Mouse (Mus musculus) heart, adult 2 months (tissue): Measurements from ENCODE around the gene Usp39. TPM values are rescaled to one million over a fixed set of nuclear protein-coding genes. Genes with fewer than 3 reads are reported as not detected.

ENCODE experiments used
- DNase-seq, 2 experiments: peaks; one replicate each; pipeline ENCODE4 v3.0.0; 2021
- H3K27ac ChIP-seq: fragments of 200-600 bp; 2 replicates; pipeline ENCODE4 v1.8.1; 2022
- H3K27me3 ChIP-seq: fragments of 200-500 bp; 2 replicates; pipeline ENCODE4 v1.6.1; 2012; ENCODE audit warnings: mild to moderate bottlenecking, low read length, inconsistent platforms, mixed read lengths; ENCODE audit not compliant: control insufficient read depth, insufficient read depth
- H3K36me3 ChIP-seq: fragments of 200-500 bp; 2 replicates; pipeline ENCODE4 v1.6.1; 2012; ENCODE audit warnings: low read length, inconsistent platforms; ENCODE audit not compliant: control insufficient read depth, insufficient read depth
- H3K4me1 ChIP-seq: fragments of 200-500 bp; 2 replicates; pipeline ENCODE4 v1.6.1; 2011; ENCODE audit warnings: low read length; ENCODE audit not compliant: control insufficient read depth, insufficient read depth
- H3K4me3 ChIP-seq: fragments of 200-600 bp; 2 replicates; pipeline ENCODE4 v1.8.1; 2022
- H3K79me2 ChIP-seq: fragments of 200-500 bp; replicated peaks from 2 replicates; pipeline ENCODE4 v1.6.1; 2012; ENCODE audit warnings: mild to moderate bottlenecking, inconsistent platforms, low read length, moderate library complexity, mixed read lengths; ENCODE audit not compliant: control insufficient read depth, insufficient read depth
- H3K9ac ChIP-seq: fragments of 200-500 bp; 2 replicates; pipeline ENCODE4 v1.6.1; 2012; ENCODE audit warnings: low read depth, mild to moderate bottlenecking, control low read depth, inconsistent platforms, low read length, mixed read lengths
- CTCF ChIP-seq: fragments of 200-600 bp; IDR thresholded peaks from 2 replicates; pipeline ENCODE4 v1.8.1; 2022; ENCODE audit warnings: antibody characterized with exemption, mild to moderate bottlenecking, moderate library complexity
- EP300 ChIP-seq: fragments of 200-500 bp; IDR thresholded peaks from 2 replicates; pipeline ENCODE4 v1.6.1; 2011; ENCODE audit warnings: low read depth, low read length, control low read depth; ENCODE audit not compliant: insufficient read depth
- POLR2A ChIP-seq: fragments of 200-500 bp; IDR thresholded peaks from 2 replicates; pipeline ENCODE4 v1.6.1; 2011; ENCODE audit warnings: mild to moderate bottlenecking, low read depth, low read length, control low read depth; ENCODE audit not compliant: insufficient read depth
- WGBS: fragments of 180-500 bp; shearing (Covaris S2); methylation state at CpG from one replicate; pipeline ENCODE4 v1.1.7; 2018; 5-methylcytosine and 5-hydroxymethylcytosine counted together
- intact Hi-C: fragments of 180-260 bp; cut with DNase I; formaldehyde crosslinking; loops from one replicate; pipeline ENCODE4 v1.15.1; 2025
- polyA plus RNA-seq: library from polyadenylated mRNA; depleted of rRNA; stranded (reverse); fragments of >200 nt; gene quantifications from 2 replicates; pipeline ENCODE4 v1.2.3, GENCODE M21; 2012
- total RNA-seq, 2 experiments: library from RNA; stranded (reverse); gene quantifications; 2 replicates each; pipeline ENCODE4 v1.2.3; 2021

The Usp39 gene
- total and polyA plus RNA-seq, 3 experiments, result 11.4 to 17.7 (median 14.9) TPM

DNA sequence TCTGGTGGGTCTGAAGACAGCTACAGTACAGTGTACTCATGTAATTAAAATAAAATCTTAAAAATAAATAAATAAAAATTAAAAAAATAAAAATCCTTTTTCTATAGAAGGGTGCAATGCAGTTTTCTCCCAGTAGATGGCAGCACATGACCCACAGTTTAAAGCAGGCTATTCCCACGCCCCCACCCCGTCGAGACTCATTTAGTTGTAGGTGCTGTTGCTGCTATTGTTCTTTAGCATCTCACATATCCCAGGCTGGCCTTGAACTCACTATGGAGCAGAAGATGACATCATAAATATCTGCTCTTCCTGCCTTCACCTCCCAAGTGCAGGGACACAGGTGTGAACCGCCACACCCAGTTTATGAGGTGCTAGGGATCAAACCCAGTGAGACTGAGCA is 61.1 kb downstream of the Usp39 start:
- H3K27ac ChIP-seq, result no peak overlapping the region
- H3K79me2 ChIP-seq, result no peaks in the 10 kb centered on the region
- TF ChIP-seq POLR2A, result no peak
- TF ChIP-seq CTCF, result peak; percentile 93
- no peaks in the 10 kb centered on the region for H3K36me3 ChIP-seq
- H3K9ac ChIP-seq, result no peak overlapping the region
- DNase-seq, result no peak
- H3K27me3 ChIP-seq, result no peaks in the 10 kb centered on the region
- 20% methylated on average over 4 of the region's 4 CpGs for WGBS
- no peak overlapping the region for H3K4me3 ChIP-seq
- intact Hi-C loops, result loop anchor here (2.0 to 5.0 kb wide), 2 partner anchors 35 to 123 kb away; no protein-coding TSS in a partner anchor
- H3K4me1 ChIP-seq, result peaks cover 3% of the 10 kb centered on the region

DNA sequence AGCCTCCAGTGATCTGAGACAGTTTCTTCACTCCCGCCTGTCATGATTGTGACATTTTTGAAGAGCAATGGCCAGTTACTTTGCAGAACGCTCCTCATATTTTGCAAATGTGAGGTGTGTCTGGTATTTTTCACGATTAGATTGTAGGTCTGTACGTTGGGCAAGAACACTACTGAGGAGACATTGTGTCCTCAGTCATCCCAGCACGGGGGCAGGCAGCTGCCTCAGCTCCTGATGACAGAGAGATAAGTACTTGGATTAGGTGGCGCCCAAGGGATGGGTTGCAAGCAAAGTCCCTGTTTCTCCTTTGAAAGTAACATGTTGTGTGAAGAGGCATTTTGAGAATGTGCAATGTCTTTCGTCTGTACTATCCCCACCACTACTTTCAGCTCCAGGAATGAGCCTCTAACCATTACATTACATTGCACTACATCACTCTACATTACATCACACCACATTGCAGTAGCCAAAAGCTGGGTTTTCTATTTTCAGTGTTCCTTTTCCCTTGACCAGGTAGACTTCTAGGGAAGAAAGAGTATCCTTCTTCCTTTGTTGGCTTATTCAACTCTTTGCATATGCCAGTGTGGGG is 64.5 kb downstream of the Usp39 start:
- DNase-seq, result no peak
- H3K4me3 ChIP-seq, result no peak overlapping the region
- WGBS, result 64% methylated on average over 7 of the region's 7 CpGs
- H3K79me2 ChIP-seq, result no peaks in the 10 kb centered on the region
- TF ChIP-seq POLR2A (no peak), CTCF (no peak), EP300 (no peak)
- H3K27ac ChIP-seq, result no peak overlapping the region
- peaks cover 7% of the 10 kb centered on the region for H3K36me3 ChIP-seq
- no peak overlapping the region for H3K9ac ChIP-seq
- no peaks in the 10 kb centered on the region for H3K27me3 ChIP-seq
- peaks cover 22% of the 10 kb centered on the region for H3K4me1 ChIP-seq
- intact Hi-C loops, result loop anchor here (5.0 kb wide), 1 partner anchor 127 kb away; no protein-coding TSS in a partner anchor

DNA sequence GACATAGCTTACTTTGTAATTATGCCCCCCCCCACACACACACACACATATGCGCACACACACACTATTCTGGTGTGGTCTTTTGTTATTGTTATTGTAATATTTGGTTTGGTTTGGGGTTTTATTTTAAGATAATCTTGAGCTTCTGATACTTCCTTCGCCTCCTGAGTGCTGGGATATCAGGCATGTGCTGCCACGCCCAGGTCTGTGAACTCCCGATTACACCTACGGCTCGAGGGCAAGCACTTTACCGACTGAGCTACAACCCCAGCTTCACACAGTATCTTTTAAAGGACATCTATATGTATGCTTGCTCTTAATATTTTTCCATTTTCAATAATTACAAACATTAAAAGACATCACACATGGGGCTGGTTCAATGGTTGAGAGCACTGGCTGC is 65.5 kb downstream of the Usp39 start:
- H3K36me3 ChIP-seq, result peaks cover 7% of the 10 kb centered on the region
- no peaks in the 10 kb centered on the region for H3K27me3 ChIP-seq
- DNase-seq, result no peak
- H3K4me1 ChIP-seq, result peaks cover 21% of the 10 kb centered on the region
- intact Hi-C loops, result no loop called here
- H3K79me2 ChIP-seq, result no peaks in the 10 kb centered on the region
- H3K27ac ChIP-seq, result 0 out of 2 replicates have a peak overlapping the region, but pooled peaks have one; percentile 6
- no peak overlapping the region for H3K9ac ChIP-seq
- H3K4me3 ChIP-seq, result no peak overlapping the region
- no peak for TF ChIP-seq EP300
- no peak for TF ChIP-seq CTCF
- no peak for TF ChIP-seq POLR2A
- 58% methylated on average over 7 of the region's 7 CpGs for WGBS

DNA sequence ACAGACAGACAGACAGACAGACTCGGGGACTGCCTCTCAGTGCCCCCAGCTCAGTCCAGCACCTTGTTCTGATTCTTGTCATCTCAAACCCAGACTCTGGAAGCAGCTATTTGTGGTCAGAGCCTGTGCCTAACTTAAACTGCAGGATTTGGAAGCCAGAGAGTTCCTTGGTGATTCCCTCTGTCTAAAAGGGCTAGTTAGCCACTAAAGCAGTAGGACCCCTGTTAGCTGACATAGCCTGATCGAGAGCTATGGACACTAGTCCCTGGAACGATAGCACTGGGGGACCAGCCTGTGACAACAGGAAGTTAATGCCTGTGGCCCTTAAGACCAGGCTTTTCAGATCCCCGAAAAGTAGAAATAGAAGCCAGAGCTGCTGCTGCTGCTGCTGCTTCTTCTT is 66.1 kb downstream of the Usp39 start:
- DNase-seq, result no peak
- Histone ChIP-seq H3K79me2 (no peaks in the 10 kb centered on the region), H3K27me3 (no peaks in the 10 kb centered on the region), H3K4me3 (no peak overlapping the region), H3K4me1 (peaks cover 21% of the 10 kb centered on the region), H3K27ac (peak overlapping the region; percentile 95), H3K9ac (no peak overlapping the region; the same call in 1 of the 2 replicates), H3K36me3 (peaks cover 7% of the 10 kb centered on the region)
- 73% methylated on average over 4 of the region's 4 CpGs for WGBS
- TF ChIP-seq CTCF (no peak), EP300 (no peak), POLR2A (no peak)
- intact Hi-C loops, result no loop called here

DNA sequence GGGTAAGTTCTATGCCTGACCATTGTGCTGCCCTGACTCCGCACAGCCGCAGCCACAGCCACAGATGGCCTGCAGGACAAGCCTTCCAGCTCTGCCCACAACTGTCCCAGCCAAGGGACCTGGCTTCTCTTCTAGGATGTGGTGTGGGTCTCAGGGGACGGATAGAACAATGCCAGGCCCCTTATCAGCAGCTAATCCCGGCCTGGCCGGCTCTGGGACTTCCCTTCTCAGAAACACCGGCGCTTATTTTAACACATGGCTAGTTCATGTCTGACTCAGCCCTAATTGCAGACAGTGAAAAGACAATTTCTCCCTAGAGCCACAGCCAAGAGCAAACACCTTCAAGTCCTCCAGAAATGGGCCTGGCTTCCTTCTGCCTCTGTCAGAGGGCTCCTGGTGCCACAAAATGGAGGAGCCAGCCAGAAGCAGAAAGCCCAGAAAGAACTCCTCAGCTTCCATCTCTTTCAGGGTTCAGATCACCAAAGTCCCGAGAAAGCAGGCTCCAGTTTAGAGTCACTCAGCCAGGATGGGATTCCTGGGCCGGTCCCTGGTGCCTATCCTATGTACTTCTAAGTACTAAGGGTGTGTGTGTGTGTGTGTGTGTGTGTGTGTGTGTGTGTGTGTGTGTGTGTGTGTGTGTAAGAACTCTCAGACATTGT is 67.3 kb downstream of the Usp39 start:
- no peak overlapping the region for H3K4me3 ChIP-seq
- H3K27ac ChIP-seq, result peak overlapping the region; percentile 95
- intact Hi-C loops, result loop anchor here (1.0 kb wide), 1 partner anchor 12 kb away; no protein-coding TSS in a partner anchor
- no peaks in the 10 kb centered on the region for H3K79me2 ChIP-seq
- peaks cover 21% of the 10 kb centered on the region for H3K4me1 ChIP-seq
- DNase-seq, result peak; percentile 73 to 87
- no peaks in the 10 kb centered on the region for H3K27me3 ChIP-seq
- peaks cover 7% of the 10 kb centered on the region for H3K36me3 ChIP-seq
- peak overlapping the region; percentile 43 for H3K9ac ChIP-seq
- WGBS, result 13% methylated on average over 9 of the region's 9 CpGs
- TF ChIP-seq POLR2A, result peak; percentile 66
- peak; percentile 94 for TF ChIP-seq EP300
- no peak for TF ChIP-seq CTCF

DNA sequence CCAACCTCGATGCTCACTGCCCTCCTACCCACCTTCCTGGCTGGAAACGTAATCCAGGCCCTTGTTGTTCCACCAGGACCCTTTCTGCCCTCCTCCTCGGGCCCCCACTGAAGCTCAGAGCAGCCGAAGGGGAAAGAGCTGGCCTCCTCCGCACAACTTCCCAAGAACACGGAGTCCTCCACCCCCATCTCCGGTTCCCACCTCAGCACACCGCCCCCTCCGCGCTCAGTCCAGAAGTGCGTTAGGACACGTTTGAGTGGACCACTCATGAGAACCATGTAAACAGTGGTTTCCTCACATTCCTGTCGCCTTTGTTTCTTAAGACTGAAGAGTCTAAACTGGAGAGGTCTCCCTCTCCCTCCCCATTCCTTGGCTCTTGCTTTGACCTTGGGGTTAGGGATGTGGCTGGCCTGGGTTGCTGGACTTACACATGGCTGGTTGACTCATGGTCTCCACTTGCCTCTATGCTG is 68.0 kb downstream of the Usp39 start:
- Histone ChIP-seq H3K27me3 (no peaks in the 10 kb centered on the region), H3K4me1 (peaks cover 21% of the 10 kb centered on the region), H3K36me3 (peaks cover 7% of the 10 kb centered on the region), H3K4me3 (peak overlapping the region; percentile 9; the same call in 1 of the 2 replicates), H3K79me2 (no peaks in the 10 kb centered on the region), H3K27ac (peak overlapping the region; percentile 95), H3K9ac (peak overlapping the region; percentile 47)
- intact Hi-C loops, result loop anchor here (1.0 kb wide), 1 partner anchor 12 kb away; no protein-coding TSS in a partner anchor
- no peak for TF ChIP-seq CTCF
- TF ChIP-seq POLR2A, result peak; percentile 73
- peak; percentile 87 for TF ChIP-seq EP300
- peak; percentile 65 to 66 for DNase-seq
- 56% methylated on average over 13 of the region's 13 CpGs for WGBS
